21 mouse cellular contexts compared by ENCODE assay signal in the genomic region with DNA sequence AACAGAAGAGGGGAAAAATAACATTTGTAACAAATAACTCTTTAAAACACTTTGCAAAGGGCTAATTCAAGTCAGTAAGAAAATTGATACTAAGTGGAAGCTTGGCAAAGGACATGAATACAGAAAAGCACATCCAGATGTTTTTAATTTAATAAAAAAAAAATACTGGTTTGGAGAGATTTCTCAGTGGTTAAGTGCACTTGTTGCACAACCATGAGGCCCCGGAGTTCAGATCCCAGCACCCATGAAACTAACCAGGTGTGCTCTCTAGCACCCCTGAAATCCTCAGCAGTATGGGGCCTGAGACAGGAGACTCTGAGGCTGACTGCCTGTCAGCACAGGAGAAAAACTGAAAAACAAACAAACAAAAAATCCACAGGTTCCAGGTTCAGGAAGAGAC.
"Had no signal": no experiment of that assay in that cellular context is flagged by ENCODE, and none has a peak within 500 bp of the region (broad histone marks: within the 10 kb centered on the region; RNA-seq: fewer than 3 reads in every experiment).

No protein-coding gene starts in this region.

- ATAC-seq: midbrain, embryonic 15.5 days had no signal

- H3K9me3 ChIP-seq: limb, embryonic 15.5 days; liver, embryonic 15.5 days; lung, embryonic 15.5 days; megakaryocyte, embryonic 14.5 days; midbrain, embryonic 10.5 days; midbrain, embryonic 15.5 days; neural tube, embryonic 13.5 days; stomach, embryonic 15.5 days had no signal

- DNase-seq: kidney, adult 9 months; kidney, postnatal 25 days; layer of hippocampus, adult 9-11 months; lung, adult 18-20 months; lung, postnatal 10 days; lung, postnatal 36 days; retina, postnatal 1 day; right cerebral cortex, postnatal 25 days; spleen, adult 18-20 months; thymus, postnatal 25 days had no signal

- H3K4me2 ChIP-seq: limb, embryonic 15.5 days; liver, embryonic 11.5 days; liver, embryonic 15.5 days; lung, embryonic 15.5 days; midbrain, embryonic 15.5 days; neural tube, embryonic 13.5 days; stomach, embryonic 15.5 days had no signal

- H3K27ac ChIP-seq: kidney, postnatal 0 days; layer of hippocampus, adult 2 months; limb, embryonic 15.5 days; liver, embryonic 15.5 days; lung, embryonic 15.5 days; midbrain, embryonic 10.5 days; midbrain, embryonic 15.5 days; neural tube, embryonic 13.5 days; stomach, embryonic 15.5 days had no signal

- H3K36me3 ChIP-seq: limb, embryonic 15.5 days; liver, embryonic 15.5 days; lung, embryonic 15.5 days; midbrain, embryonic 10.5 days; midbrain, embryonic 15.5 days; neural tube, embryonic 13.5 days; stomach, embryonic 15.5 days had no signal

- H3K4me3 ChIP-seq: layer of hippocampus, adult 2 months; limb, embryonic 15.5 days; liver, embryonic 15.5 days; lung, embryonic 15.5 days; megakaryocyte, embryonic 14.5 days; midbrain, embryonic 10.5 days; midbrain, embryonic 15.5 days; neural tube, embryonic 13.5 days; stomach, embryonic 15.5 days had no signal

- H3K9ac ChIP-seq: limb, embryonic 15.5 days; liver, embryonic 15.5 days; lung, embryonic 15.5 days; midbrain, embryonic 15.5 days; neural tube, embryonic 13.5 days; stomach, embryonic 15.5 days had no signal

- H3K27me3 ChIP-seq: limb, embryonic 15.5 days; liver, embryonic 15.5 days; lung, embryonic 15.5 days; megakaryocyte, embryonic 14.5 days; midbrain, embryonic 15.5 days; neural tube, embryonic 13.5 days; stomach, embryonic 15.5 days had no signal

- H3K4me1 ChIP-seq: stomach, embryonic 15.5 days had no signal
